Mouse (Mus musculus): ENCODE data around the gene Hpd.
"Not testable (repeated sequence)": the region's sequence is repeated elsewhere in the genome, so short reads cannot be mapped to it uniquely, and the experiment has no call there.

The Hpd gene

DNA sequence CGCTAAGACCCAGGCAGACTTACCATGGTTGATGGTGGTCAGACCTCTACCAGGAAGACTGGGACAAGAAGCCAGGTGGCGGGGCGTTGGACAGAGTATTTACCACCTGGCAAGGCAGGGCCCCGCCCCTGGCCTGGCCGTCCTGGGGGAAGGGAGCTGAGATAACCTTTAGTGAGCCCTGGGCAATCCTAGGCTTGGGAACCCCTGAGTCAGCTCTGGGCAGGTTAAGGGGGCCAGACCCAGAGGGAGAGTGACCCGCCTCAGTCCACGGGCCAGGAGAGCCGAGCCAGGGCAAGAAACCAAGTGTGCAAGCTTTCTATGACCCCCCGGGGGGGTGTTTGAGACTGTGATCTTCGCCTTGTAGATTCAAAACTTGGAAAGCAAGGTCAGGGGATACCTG is at the start of gene Hpd:
Gene Hpd, minus strand, starts transcription at position 77 of the 400 bp plus-strand sequence.
- peak; percentile 72 to 78 for DNase-seq

DNA sequence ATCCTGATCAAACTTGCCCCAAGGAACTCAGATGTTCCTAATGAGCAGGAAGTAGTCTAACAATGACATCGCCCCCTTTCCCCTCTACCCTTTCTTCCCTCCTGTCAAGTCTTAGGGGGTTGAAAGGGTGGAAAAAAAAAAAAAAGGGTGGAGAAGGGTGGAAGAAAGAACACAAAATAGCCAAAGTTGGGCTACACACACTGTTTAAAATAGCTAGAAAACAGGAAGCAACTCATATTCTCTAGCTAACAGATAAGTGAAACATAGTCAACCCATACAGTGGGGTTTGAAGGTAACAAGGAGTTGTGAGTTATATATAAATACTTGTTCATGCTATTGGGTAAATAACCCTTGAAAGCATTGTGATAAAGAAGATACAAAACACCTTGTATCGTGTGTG is 49.7 kb upstream of the Hpd start:
- DNase-seq, result no peak

DNA sequence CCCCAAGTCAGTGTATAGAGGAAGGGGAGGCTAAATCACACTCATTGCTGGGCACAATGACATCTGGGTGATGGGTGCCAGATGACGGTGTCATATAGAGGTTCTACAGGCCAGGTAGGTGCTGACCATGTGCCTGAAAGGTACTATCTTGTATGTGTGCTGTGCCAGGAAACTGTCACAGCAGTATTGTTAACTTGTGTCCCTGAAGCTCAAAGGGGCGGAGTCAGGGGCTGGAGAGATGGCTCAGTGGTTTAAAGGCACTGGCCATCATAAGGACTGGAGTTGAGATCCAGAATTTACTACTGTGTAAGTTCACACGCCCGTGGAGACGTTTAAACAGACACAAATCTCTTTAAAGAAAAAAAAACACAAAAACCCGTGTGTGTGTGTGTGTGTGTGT is 46.8 kb upstream of the Hpd start:
- peak; percentile 21 to 42 for DNase-seq

- DNase-seq, result no peak
Measured at GRCm38 (mm10) chr5:123228524-123228922, 46.0 kb upstream of the Hpd start.

DNA sequence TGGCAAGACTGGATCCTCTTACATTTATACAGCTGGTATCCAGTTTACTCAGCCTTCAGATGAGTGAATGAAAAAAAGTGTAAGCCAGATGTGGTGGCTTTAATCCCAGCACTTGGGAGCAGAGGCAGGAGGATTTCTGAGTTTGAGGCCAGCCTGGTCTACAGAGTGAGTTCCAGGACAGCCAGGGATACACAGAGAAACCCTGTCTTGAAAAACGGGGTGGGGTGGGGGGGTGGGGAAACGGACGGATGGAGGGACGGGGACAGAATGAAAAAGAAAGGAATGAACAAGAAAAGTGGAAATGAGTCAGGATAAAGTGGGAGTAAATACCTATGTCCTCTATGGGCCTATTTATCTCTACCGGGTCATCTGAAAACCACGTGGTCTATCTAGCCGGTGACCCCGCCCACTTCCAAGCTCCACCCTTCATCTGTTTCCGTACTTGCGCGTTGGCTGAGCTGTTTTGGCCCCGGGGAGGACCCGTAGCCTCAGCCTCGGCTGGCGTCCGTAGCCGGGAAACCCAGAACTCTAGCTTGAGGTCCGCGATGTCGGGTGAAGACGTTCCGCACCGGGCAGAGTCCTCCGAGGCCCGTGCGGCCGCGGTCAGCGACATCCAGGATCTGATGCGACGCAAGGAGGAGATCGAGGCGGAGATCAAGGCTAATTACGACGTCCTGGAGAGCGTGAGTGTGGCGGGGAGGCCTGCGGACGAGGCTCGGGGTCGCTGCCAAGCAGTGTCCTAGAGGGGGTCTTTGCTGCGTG is 45.4 kb upstream of the Hpd start:
- peak; percentile 98 to 99 for DNase-seq

DNA sequence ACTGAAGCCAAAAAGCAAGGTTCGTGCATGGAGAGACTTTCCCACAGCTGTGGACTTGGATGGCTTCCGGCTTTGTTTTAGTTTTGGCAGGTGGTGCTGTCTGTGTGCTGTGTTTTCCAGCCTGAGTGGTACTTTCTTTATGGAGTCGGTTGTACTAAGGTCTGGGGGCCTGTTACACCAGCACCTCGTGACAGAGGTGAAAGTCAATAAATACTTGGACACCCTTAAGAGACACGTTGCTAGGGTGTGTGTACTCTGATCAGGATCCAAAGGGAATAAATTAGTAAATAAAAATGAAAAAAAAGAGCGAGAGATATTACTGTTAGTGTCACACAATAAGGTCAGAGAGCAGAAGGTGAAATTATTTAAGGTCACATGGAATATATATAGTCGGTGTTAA is 44.3 kb upstream of the Hpd start:
- no peak for DNase-seq

DNA sequence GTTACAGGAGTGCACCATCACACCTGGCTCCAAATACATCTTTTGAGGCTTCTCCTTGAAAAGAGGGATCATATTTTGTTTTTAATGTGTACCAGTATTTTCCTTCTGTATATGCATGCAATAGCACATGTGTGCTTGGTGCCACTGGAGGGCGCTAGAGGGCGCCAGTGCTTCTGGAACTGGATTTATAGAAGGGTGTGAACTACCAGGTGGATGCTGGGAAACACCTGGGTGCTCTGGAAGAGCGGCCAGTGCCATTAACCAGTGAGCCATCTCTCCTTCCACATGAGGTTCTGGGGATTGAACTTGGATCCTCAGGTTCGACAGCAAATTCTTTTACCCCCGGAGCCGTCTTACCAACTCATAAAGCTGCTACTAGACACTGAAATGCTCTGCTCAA is 41.3 kb upstream of the Hpd start:
- DNase-seq, result not testable (repeated sequence)

DNA sequence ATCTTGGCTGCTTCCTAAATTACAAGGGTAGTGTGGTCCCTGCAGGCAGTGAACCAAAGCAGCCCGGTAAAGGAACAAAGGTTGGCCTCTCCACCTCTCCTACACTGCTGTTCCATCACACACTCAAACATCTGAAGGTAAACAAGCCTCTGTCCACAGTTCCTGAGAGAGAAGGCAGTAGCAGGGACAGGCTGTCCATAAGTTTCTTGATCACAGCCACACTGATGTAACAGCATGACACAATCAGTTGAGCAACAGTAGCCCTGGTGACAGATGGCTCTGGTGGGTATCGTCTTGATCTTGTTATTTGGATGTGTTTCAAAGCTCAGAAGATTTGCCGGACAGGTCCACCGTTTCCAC is 40.5 kb upstream of the Hpd start:
- peak; percentile 64 to 82 for DNase-seq

- not testable (repeated sequence) for DNase-seq
Measured at GRCm38 (mm10) chr5:123222346-123223050, 40.0 kb upstream of the Hpd start.

GRCm38 (mm10) chr5:123203591-123203990 is 21.1 kb upstream of the Hpd start:
- not testable (repeated sequence) for DNase-seq

DNA sequence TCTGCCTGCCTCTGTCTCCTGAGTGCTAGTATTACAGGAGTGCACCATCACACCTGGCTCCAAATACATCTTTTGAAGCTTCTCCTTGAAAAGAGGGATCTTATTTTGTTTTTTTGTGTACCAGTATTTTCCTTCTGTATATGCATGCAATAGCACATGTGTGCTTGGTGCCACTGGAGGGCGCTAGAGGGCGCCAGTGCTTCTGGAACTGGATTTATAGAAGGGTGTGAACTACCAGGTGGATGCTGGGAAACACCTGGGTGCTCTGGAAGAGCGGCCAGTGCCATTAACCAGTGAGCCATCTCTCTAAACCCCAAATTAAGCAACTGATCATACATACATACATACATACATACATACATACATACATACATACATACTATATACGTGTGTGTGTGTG is 20.2 kb upstream of the Hpd start:
- DNase-seq, result not testable (repeated sequence)

GRCm38 (mm10) chr5:123201987-123202386 is 19.5 kb upstream of the Hpd start:
- DNase-seq, result no peak

- DNase-seq, result peak; percentile 46 to 78
Measured at GRCm38 (mm10) chr5:123201523-123201892, 19.0 kb upstream of the Hpd start.

DNA sequence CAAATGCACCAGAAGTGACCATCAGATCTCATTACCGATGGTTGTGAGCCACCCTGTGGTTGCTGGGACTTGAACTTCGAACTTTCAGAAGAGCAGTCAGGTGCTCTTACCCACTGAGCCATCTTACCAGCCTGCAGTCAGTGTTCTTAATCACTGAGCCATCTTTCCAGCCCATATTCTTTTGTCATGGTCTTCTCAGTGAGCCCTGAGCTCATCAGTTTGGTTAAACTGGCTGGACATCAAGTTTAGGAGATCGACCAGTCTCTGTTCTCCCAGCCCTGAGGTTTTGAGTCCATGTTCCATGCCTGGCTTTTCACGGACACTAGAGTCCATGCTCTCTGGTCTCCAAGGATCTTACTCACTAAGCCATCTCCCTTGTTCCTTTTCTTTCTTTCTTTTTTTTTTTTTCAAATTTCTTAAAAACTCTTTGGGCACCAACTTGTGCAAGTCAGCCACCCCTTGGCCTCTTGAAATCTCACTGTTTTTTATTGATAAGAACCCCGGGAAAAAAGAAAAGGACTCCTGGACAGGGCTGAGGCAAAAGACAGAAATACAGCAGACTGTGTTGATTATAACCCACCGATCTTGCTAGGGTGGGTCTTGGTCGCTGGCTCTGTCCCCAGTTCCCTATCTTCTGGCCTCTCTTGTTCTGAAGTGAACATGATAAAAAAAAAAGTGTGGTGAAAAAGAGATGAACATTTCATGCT is 18.4 kb upstream of the Hpd start:
- DNase-seq, result not testable (repeated sequence)

DNA sequence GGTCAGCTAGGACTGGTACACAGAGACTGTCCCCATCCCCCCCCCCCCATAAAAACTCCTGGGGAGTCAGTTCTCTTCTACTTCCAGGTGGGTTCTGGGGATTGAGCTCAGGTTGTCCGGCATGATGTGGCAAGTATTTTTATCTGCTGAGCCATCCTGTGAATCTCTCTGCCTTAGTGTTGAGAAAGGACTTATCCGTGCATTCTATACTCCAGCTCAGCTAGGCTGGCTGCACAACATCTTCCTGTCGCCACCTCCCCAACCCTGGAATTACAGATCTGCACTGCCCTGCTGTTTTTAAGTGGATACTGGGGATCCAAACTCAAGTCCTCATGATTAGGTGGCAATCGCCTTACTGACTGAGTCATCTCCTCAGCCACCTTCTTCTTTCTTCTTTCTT is 16.0 kb upstream of the Hpd start:
- no peak for DNase-seq

DNA sequence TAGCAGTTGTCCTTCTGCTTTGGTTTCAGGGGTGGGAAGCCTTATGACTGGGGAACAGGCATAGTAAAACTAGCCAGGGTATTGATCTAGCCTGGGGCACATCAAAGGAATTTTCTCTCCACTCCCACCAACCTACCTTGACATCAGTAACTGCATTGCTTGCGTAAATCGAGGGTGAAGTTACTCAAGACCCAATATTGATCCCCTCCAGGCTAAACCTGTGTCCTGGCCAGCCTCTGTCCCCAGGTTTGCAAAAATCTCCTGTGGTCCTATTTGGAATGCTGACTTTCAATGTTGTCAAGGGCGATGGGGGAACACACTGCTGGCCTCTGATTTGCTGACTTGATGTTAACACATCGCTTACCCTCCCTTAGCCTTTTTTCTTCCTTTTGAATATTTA is 14.2 kb upstream of the Hpd start:
- DNase-seq, result no peak

GRCm38 (mm10) chr5:123195500-123196000 is 13.0 kb upstream of the Hpd start:
- peak in 1 of 2 experiments; percentile 0 for DNase-seq

DNA sequence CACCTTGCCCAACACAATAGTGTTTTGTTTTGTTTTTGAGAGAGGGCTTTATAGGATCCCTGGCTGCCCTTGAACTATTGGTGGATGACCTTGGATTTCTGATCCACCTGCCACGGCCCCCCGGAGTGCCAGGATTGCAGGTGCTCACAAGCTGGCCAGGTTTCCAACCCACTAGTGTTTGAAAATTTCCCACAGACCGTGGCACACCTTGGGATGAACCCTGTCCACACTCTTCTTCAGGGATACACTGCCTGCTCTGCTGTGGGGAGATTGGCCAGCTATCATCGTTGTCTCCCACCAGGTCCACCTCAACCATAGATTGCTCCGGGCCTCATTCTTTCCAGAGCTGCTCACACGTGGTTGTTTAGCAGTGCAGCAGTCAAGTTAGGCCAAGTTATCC is 12.3 kb upstream of the Hpd start:
- peak in 1 of 2 experiments; percentile 0 for DNase-seq

GRCm38 (mm10) chr5:123193436-123193835 is 10.9 kb upstream of the Hpd start:
- DNase-seq, result no peak

- DNase-seq, result no peak
Measured at GRCm38 (mm10) chr5:123192606-123193150, 10.2 kb upstream of the Hpd start.

DNA sequence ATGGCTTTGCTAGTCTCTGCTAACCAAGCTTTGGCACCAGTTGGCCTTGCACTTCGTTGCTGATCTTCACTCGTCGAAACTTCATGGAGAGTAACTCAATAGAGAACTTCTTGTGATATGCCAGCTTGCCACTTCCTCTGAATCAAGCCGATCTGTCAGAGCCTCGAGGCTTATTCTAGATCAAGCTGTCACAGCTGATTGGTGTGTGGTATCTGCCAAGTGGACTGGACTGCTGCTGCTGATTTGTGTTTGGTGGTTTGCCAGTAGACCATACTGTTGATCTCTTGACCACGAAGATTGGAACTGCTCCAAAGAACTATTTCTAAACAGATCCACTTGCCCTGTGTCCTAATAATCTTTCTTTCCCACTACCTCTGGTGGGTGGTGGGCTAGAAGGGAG is 8.9 kb upstream of the Hpd start:
- peak; percentile 60 to 86 for DNase-seq

GRCm38 (mm10) chr5:123190912-123191311 is 8.4 kb upstream of the Hpd start:
- DNase-seq, result no peak

GRCm38 (mm10) chr5:123187306-123187705 is 4.8 kb upstream of the Hpd start:
- DNase-seq, result peak in 1 of 2 experiments; percentile 43

All from kidney, postnatal 36 days (tissue).